Mouse (Mus musculus): ENCODE measurements around the gene Ror1. TPM values are rescaled to one million over a fixed set of nuclear protein-coding genes. Genes with fewer than 3 reads are reported as not detected.

Ror1 gene
- polyA plus RNA-seq, 1 experiment from 2014 or later: 13.9 TPM

DNA sequence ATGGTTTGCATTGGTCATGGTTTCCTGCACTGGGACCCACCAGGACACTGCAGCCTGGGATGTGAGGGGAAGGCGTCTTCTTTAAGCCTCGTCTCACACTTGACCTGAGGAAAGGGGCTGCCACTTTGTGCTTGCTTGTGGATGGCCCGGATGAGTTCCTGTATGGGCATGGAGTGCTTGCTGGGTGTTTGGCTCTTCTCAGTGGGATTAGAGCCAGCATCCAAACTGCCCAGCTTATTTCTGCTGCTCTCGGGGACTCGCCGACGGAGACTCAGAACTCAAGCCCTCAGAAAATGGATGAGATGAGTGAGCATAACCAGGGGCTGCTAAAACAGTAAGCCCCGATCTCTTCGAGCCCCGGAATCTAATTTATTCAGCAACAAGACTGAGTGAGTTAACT, 157.1 kb downstream of the Ror1 start:
- no peak overlapping the region for H3K4me2 ChIP-seq
- ATAC-seq (ENCODE audit: insufficient number of reproducible peaks, low FRiP score): no peak
- no peak overlapping the region for H3K9ac ChIP-seq
- H3K27me3 ChIP-seq (replicated peaks): 0 out of 2 replicates have a peak, but pooled peaks cover 9% of the 10 kb centered on the region
- H3K4me1 ChIP-seq (replicated peaks): peaks cover 45% of the 10 kb centered on the region
- H3K9me3 ChIP-seq (replicated peaks): no peaks in the 10 kb centered on the region
- H3K36me3 ChIP-seq: no peaks in the 10 kb centered on the region
- no peak overlapping the region for H3K27ac ChIP-seq (ENCODE audit: poor library complexity, severe bottlenecking)
- no peak overlapping the region for H3K4me3 ChIP-seq
- WGBS: 81% methylated on average over 10 of the region's 10 CpGs

DNA sequence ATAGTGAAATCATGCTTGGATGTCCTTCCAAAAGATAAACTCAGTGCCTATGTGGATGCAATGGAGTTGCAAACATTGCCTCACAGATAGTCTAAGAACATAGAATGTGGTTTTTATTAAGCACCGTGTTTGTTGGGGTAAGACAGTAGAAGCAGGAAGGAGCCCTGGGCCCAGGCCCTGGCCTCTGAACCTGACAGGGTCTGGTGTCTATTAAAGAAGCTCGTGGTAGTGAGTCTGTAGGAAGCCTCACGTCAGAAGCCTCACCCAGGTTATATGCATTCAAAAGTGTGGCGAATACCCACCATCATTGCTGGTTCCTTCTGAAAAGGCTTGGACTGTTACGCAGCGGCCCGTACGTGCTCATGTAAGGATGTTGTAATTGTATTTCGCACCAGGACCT, 157.8 kb downstream of the Ror1 start:
- H3K4me2 ChIP-seq: no peak overlapping the region
- H3K9ac ChIP-seq: no peak overlapping the region
- no peak for ATAC-seq (ENCODE audit: insufficient number of reproducible peaks, low FRiP score)
- H3K36me3 ChIP-seq: no peaks in the 10 kb centered on the region
- peaks cover 39% of the 10 kb centered on the region for H3K4me1 ChIP-seq (replicated peaks)
- no peak overlapping the region for H3K27ac ChIP-seq (ENCODE audit: poor library complexity, severe bottlenecking)
- no peaks in the 10 kb centered on the region for H3K9me3 ChIP-seq (replicated peaks)
- no peak overlapping the region for H3K4me3 ChIP-seq
- 81% methylated on average over 9 of the region's 9 CpGs for WGBS
- H3K27me3 ChIP-seq (replicated peaks): 0 out of 2 replicates have a peak, but pooled peaks cover 9% of the 10 kb centered on the region

DNA sequence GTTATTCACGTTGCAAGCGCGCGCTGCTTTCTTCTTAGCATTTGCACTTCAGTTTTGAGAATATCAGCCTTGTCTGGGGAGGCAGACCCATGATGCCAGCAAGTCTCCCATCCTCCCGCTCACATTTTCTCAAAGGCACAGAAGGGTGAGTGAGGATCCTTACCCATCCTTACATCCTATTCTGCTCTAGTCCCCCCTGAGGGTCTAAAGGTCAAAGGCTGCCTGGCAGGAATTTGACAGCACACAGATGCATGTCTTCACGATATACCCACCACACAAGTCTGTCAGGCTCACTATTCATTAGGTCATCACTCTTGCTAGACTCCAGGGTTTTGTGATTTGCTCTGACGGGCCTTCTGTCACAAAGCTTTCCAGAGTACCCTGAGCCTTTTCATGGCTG, 158.2 kb downstream of the Ror1 start:
- H3K27ac ChIP-seq (ENCODE audit: poor library complexity, severe bottlenecking): no peak overlapping the region
- no peak overlapping the region for H3K9ac ChIP-seq
- no peaks in the 10 kb centered on the region for H3K9me3 ChIP-seq (replicated peaks)
- H3K4me1 ChIP-seq (replicated peaks): peaks cover 36% of the 10 kb centered on the region
- no peak for ATAC-seq (ENCODE audit: insufficient number of reproducible peaks, low FRiP score)
- H3K27me3 ChIP-seq (replicated peaks): 0 out of 2 replicates have a peak, but pooled peaks cover 9% of the 10 kb centered on the region
- no peak overlapping the region for H3K4me3 ChIP-seq
- no peaks in the 10 kb centered on the region for H3K36me3 ChIP-seq
- 72% methylated on average over 7 of the region's 7 CpGs for WGBS
- H3K4me2 ChIP-seq: no peak overlapping the region

DNA sequence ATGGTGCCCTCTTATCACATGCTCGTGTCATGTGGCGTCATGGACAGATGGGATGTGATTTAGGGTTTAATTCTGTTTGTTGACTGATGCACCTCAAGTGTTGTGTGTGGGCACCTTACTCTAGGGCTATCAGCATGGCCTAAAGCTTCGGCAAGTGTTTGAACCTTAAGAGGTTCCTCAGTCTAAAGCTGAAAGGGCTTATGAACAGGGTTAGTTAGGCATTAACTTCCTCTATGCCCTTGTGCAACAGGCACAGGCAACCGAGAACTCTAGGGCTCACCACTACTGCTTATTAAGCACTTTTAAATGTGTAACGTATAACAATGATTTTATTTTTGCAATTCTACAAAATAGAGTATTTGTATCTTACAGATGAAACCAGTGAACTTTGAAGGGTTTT, 162.9 kb downstream of the Ror1 start:
- no peaks in the 10 kb centered on the region for H3K9me3 ChIP-seq (replicated peaks)
- no peaks in the 10 kb centered on the region for H3K36me3 ChIP-seq
- no peak overlapping the region for H3K4me3 ChIP-seq
- H3K9ac ChIP-seq: no peak overlapping the region
- H3K4me2 ChIP-seq: no peak overlapping the region
- 76% methylated on average over 5 of the region's 5 CpGs for WGBS
- H3K27ac ChIP-seq (ENCODE audit: poor library complexity, severe bottlenecking): no peak overlapping the region
- ATAC-seq (ENCODE audit: insufficient number of reproducible peaks, low FRiP score): no peak
- H3K4me1 ChIP-seq (replicated peaks): peaks cover 24% of the 10 kb centered on the region
- H3K27me3 ChIP-seq (replicated peaks): 0 out of 2 replicates have a peak, but pooled peaks cover 8% of the 10 kb centered on the region

DNA sequence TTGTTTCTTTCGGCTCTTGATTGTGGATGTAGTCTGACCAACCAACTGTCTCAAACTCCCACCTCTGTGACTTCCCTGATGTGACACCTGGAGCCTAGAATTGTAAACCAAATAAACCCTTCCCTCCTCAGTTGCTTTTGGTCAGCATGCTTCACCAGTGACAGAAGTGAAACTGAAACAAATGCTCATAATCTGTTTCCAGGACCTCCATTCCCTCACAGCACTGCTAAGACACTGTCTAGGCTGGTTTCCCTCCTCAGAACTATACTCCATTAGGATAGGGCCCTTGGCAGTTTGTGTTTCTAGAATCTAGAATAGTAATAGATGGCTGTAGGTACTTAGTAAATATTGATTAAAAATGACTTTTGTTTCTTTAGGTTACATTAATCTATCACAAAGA, 168.3 kb downstream of the Ror1 start:
- Histone ChIP-seq H3K4me2 (no peak overlapping the region), H3K27me3 (replicated peaks) (no peaks in the 10 kb centered on the region), H3K36me3 (no peaks in the 10 kb centered on the region), H3K4me3 (no peak overlapping the region), H3K9me3 (replicated peaks) (no peaks in the 10 kb centered on the region), H3K4me1 (replicated peaks) (no peaks in the 10 kb centered on the region), H3K27ac (ENCODE audit: poor library complexity, severe bottlenecking) (no peak overlapping the region), H3K9ac (no peak overlapping the region)
- no peak for ATAC-seq (ENCODE audit: insufficient number of reproducible peaks, low FRiP score)
- WGBS: 94% methylated on average over 1 of the region's 1 CpGs

DNA sequence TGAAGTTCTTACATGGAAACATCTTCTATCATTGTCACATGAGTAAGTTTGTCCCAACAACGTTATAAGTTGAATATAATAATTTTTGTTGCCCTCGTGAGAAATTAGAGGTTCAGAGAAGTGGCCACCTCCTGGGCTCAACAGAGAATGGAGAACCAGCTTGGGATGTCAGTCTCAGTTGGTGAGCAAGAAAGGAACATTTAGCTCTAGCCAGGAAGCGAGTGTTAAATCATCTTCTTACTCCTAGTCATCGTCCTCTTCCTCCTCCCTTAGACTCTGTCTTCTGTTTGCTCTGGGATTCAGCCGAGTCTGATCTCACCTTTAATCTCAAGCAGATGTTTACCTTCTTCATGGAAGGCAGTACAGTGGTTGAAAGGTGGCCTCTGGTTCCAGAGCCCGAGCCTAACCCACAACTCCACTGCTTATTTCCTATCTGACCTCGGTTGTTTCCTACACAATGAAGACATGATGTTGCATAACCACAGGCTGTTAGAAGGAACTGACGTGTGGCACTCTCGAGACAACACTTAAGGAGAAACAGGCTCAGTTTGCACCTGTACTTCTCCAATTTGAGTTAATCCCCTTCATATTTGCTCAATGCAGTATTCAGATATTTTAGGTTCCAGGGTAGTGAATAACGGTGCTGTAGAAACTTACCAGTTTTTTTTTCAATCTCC, 175.6 kb downstream of the Ror1 start:
- Histone ChIP-seq H3K4me3 (no peak overlapping the region), H3K27ac (ENCODE audit: poor library complexity, severe bottlenecking) (no peak overlapping the region), H3K9ac (no peak overlapping the region), H3K4me1 (replicated peaks) (peaks cover 3% of the 10 kb centered on the region; the same call in 1 of the 2 replicates), H3K27me3 (replicated peaks) (no peaks in the 10 kb centered on the region), H3K9me3 (replicated peaks) (no peaks in the 10 kb centered on the region), H3K36me3 (no peaks in the 10 kb centered on the region), H3K4me2 (no peak overlapping the region)
- ATAC-seq (ENCODE audit: insufficient number of reproducible peaks, low FRiP score): no peak
- 75% methylated on average over 10 of the region's 10 CpGs for WGBS

DNA sequence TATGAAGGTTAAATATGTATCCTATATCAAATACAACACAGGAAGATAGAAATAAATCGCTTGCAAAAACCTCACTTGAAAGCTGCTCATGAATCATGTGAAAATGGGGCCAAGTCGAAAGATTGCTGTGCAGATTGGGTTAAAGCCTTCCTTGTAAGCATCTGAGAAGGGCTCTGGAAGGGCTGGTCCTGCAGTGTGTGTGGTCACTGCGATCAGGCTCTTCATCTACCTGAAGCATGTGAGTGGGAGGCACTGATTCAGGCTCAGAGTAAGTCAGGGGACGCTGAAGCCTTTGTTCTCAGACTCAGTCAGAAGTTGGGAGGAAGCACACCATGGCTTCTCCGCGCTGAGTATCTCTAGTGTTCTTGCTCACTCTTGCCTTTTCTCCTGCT, 176.1 kb downstream of the Ror1 start:
- no peak for ATAC-seq (ENCODE audit: insufficient number of reproducible peaks, low FRiP score)
- WGBS: 67% methylated on average over 6 of the region's 6 CpGs
- Histone ChIP-seq H3K4me3 (no peak overlapping the region), H3K27me3 (replicated peaks) (no peaks in the 10 kb centered on the region), H3K27ac (ENCODE audit: poor library complexity, severe bottlenecking) (no peak overlapping the region), H3K4me2 (no peak overlapping the region), H3K36me3 (no peaks in the 10 kb centered on the region), H3K9ac (no peak overlapping the region), H3K4me1 (replicated peaks) (peaks cover 3% of the 10 kb centered on the region; the same call in 1 of the 2 replicates), H3K9me3 (replicated peaks) (no peaks in the 10 kb centered on the region)

DNA sequence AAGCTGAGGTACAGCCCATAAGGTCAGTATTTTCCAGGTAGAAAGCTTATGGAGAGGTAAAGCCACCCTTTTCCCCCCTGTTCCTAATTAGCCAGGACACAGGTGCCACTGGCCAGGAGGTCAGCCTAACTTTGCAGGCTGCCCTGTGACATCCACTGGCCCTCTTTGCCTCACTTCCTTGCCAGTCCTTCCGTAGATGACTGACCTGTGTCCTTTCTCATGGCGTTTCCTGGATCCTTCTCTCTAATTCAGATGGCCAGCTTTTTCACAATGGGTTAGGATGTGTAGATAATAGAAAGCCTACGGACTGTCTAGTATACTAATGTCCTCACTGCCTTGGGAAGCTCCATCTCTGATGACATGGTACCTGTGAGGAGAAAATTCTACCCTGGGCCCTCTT, 177.8 kb downstream of the Ror1 start:
- Histone ChIP-seq H3K4me3 (no peak overlapping the region), H3K27ac (ENCODE audit: poor library complexity, severe bottlenecking) (no peak overlapping the region), H3K9ac (no peak overlapping the region), H3K36me3 (no peaks in the 10 kb centered on the region), H3K4me2 (no peak overlapping the region), H3K4me1 (replicated peaks) (peaks cover 6% of the 10 kb centered on the region; the same call in 1 of the 2 replicates), H3K27me3 (replicated peaks) (no peaks in the 10 kb centered on the region), H3K9me3 (replicated peaks) (no peaks in the 10 kb centered on the region)
- WGBS: 80% methylated on average over 3 of the region's 3 CpGs
- no peak for ATAC-seq (ENCODE audit: insufficient number of reproducible peaks, low FRiP score)

DNA sequence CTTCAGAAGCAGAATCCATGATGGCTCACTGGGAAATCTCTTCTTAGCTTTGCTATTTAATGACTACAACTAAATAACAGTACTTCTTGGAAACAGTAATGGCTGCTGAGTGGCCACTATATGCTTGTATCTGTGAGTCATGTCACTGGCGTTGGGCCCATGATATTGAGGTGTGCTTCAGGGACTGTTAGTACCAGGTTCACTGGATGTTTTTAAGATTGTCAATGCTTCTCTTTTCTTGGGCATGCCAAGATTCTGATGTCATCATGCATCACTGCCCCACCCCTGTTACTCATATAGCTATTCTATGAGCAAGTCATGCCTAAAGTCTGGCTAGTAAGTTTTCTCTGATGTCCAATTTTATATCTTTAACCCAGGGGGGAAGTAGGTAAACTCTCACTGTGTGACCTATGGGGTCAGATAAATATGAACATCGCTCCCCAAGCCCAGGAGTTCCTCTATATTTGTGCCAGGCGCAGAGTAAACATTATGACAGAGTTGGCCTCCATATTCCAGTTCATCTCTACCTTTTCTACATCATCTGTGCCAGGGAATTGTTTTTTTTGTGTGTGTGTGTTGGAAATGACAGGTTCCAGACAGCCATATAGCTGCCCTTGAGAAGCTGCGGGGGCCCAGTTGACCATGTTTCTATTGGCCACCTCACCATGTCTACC, 178.4 kb downstream of the Ror1 start:
- no peak overlapping the region for H3K9ac ChIP-seq
- no peak for ATAC-seq (ENCODE audit: insufficient number of reproducible peaks, low FRiP score)
- H3K4me2 ChIP-seq: no peak overlapping the region
- H3K4me1 ChIP-seq (replicated peaks): peaks cover 6% of the 10 kb centered on the region; the same call in 1 of the 2 replicates
- no peaks in the 10 kb centered on the region for H3K27me3 ChIP-seq (replicated peaks)
- H3K9me3 ChIP-seq (replicated peaks): no peaks in the 10 kb centered on the region
- H3K36me3 ChIP-seq: no peaks in the 10 kb centered on the region
- WGBS: 86% methylated on average over 4 of the region's 4 CpGs
- no peak overlapping the region for H3K4me3 ChIP-seq
- H3K27ac ChIP-seq (ENCODE audit: poor library complexity, severe bottlenecking): no peak overlapping the region

DNA sequence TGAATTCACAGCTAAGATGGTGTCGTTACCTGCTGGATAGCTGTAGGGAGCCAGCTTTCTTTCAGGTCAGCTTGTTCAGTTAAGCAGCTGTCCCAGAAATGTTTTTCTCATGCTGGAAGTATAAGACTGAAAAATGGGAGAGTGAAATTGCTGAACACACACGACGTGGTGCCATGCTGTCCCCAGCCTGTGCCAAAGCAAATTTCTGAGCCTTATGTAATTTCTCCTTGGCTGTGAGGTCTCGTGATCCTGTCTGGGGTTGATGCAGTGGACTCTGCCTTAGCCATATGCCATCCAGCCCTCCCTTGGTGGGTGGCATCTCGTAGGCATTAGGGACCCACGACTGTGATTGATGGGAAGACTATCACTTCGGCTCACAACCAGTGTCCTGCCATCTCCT, 180.9 kb downstream of the Ror1 start:
- no peak overlapping the region for H3K9ac ChIP-seq
- no peak overlapping the region for H3K4me3 ChIP-seq
- WGBS: 71% methylated on average over 7 of the region's 7 CpGs
- H3K4me2 ChIP-seq: no peak overlapping the region
- no peaks in the 10 kb centered on the region for H3K27me3 ChIP-seq (replicated peaks)
- peaks cover 6% of the 10 kb centered on the region; the same call in 1 of the 2 replicates for H3K4me1 ChIP-seq (replicated peaks)
- H3K9me3 ChIP-seq (replicated peaks): no peaks in the 10 kb centered on the region
- no peaks in the 10 kb centered on the region for H3K36me3 ChIP-seq
- no peak overlapping the region for H3K27ac ChIP-seq (ENCODE audit: poor library complexity, severe bottlenecking)
- ATAC-seq (ENCODE audit: insufficient number of reproducible peaks, low FRiP score): no peak

DNA sequence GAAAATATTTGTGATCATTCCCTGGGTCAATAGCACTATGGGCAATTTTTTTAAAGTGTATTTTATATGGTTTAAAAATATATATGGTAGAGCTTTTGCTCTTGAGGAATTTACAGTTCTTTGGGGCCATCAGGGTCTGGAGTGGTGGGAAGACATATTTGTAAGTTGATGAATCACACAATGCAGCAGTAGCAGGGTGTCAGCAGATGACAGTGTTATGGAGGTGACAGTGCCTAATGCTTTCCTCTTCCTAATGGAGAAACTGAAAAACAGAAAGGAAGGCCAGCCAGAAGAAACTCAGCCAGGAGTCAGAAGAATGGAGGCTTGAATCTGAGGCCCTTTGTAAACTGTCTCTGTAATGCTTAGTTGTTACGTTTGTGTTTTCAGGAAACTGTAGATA, 181.4 kb downstream of the Ror1 start:
- H3K27me3 ChIP-seq (replicated peaks): no peaks in the 10 kb centered on the region
- H3K36me3 ChIP-seq: no peaks in the 10 kb centered on the region
- H3K9me3 ChIP-seq (replicated peaks): no peaks in the 10 kb centered on the region
- 68% methylated on average over 1 of the region's 1 CpGs for WGBS
- H3K4me3 ChIP-seq: no peak overlapping the region
- H3K4me1 ChIP-seq (replicated peaks): peaks cover 6% of the 10 kb centered on the region; the same call in 1 of the 2 replicates
- H3K27ac ChIP-seq (ENCODE audit: poor library complexity, severe bottlenecking): no peak overlapping the region
- H3K9ac ChIP-seq: no peak overlapping the region
- no peak for ATAC-seq (ENCODE audit: insufficient number of reproducible peaks, low FRiP score)
- no peak overlapping the region for H3K4me2 ChIP-seq

Measured in heart, embryonic 12.5 days (tissue).